Mouse (Mus musculus): Measurements from ENCODE around the gene Zfp667. TPM values are rescaled to one million over a fixed set of nuclear protein-coding genes. Genes with fewer than 3 reads are reported as not detected.
"Not testable (repeated sequence)": the region's sequence is repeated elsewhere in the genome, so short reads cannot be mapped to it uniquely, and the experiment has no call there.

The Zfp667 gene
- total and polyA plus RNA-seq, 3 experiments, result 3.9 to 5.3 TPM; not detected in 1

GRCm38 (mm10) chr7:6285366-6285765, 1.0 kb upstream of the Zfp667 start (continued):
- TF ChIP-seq NRF1 (IDR thresholded peaks at IDR 0.05; ENCODE audit: insufficient read depth, low read depth, low read length, poor library complexity, severe bottlenecking) (no peak), POLR2A (IDR thresholded peaks at IDR 0.05; ENCODE audit: control insufficient read depth in 1 of 2, insufficient read depth in 1 of 2, low read depth in 1 of 2, low read length in 2 of 2, poor library complexity in 1 of 2) (no peak), RAD21 (IDR thresholded peaks at IDR 0.05; ENCODE audit: low read depth, low read length) (no peak), MEF2A (IDR thresholded peaks at IDR 0.05; ENCODE audit: extremely low read depth, insufficient replicate concordance, low read depth, low read length, poor library complexity, severe bottlenecking) (no peak), RCOR1 (IDR thresholded peaks at IDR 0.05; ENCODE audit: low read depth, low read length) (no peak)

DNA sequence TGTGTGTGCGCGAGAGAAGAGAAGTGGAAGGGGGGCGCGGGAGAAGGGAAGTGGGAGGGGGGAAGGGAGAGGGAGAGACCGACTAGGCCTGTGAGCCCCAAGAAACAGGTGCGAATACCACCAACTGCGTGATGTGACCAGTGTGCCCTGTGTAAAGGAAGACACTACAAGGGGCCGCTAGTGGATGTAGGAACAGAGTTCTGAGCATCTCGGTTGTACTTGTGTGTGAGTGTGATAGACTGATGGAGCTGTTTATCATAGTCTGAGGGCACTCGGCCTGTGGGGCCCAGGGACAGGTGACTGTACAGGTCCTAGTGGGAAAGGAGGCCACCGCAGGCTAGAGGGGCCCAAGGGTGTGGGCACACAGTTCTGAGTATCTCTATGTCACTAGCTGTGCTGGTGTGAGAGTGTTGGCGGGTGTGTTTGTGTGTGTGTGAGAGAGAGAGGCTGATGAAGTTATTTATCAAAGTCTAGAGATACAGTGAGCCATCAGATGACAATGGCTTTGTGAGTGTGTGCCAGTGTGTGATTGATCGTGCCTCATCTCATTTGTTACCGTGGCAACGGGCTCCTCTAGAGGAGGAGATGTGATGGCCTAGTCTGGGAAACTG, 647 bp downstream of the Zfp667 start:
- peak; percentile 55 for DNase-seq (ENCODE audit: low read depth, low spot score)
- Histone ChIP-seq H3K79me2 (ENCODE audit: control insufficient read depth, insufficient read depth, low read length, poor library complexity) (peaks cover 6% of the 10 kb centered on the region), H3K36me3 (ENCODE audit: control insufficient read depth in 1 of 2, insufficient read depth in 2 of 2, low read length in 2 of 2) (peaks cover 0 to 7% of the 10 kb centered on the region in 2 experiments; a peak in 2 of 4 replicates), H3K4me3 (ENCODE audit: control insufficient read depth in 1 of 2, insufficient read depth in 1 of 2, low read depth in 2 of 2, low read length in 2 of 2) (peak overlapping the region; percentile 87 to 93), H3K27me3 (ENCODE audit: control insufficient read depth in 1 of 2, insufficient read depth in 2 of 2, low read length in 2 of 2) (no peaks in the 10 kb centered on the region), H3K4me1 (ENCODE audit: control insufficient read depth in 1 of 2, insufficient read depth in 2 of 2, low read length in 2 of 2) (peaks cover 8 to 22% of the 10 kb centered on the region in 2 experiments), H3K27ac (ENCODE audit: control insufficient read depth, low read depth, low read length) (peak overlapping the region; percentile 49; the same call in 1 of the 2 replicates), H3K9ac (ENCODE audit: control insufficient read depth, low read depth, low read length, poor library complexity, severe bottlenecking) (peak overlapping the region; percentile 75), H3K9me3 (replicated peaks; ENCODE audit: insufficient read depth, low read length) (no peaks in the 10 kb centered on the region)
- TF ChIP-seq EP300 (IDR thresholded peaks at IDR 0.05; ENCODE audit: low read depth in 1 of 2, low read length in 2 of 2), result no peak
- TF ChIP-seq HCFC1 (IDR thresholded peaks at IDR 0.05; ENCODE audit: low read depth, low read length), result no peak
- no peak for TF ChIP-seq MYC (IDR thresholded peaks at IDR 0.05; ENCODE audit: low read depth, low read length)
- TF ChIP-seq UBTF (IDR thresholded peaks at IDR 0.05; ENCODE audit: borderline replicate concordance, insufficient read depth, low read depth, low read length), result no peak
- no peak for TF ChIP-seq E2F4 (IDR thresholded peaks at IDR 0.05; ENCODE audit: borderline replicate concordance, low read depth, low read length)
- TF ChIP-seq ZC3H11A (IDR thresholded peaks at IDR 0.05; ENCODE audit: low read depth, low read length), result no peak
- TF ChIP-seq ZNF384 (IDR thresholded peaks at IDR 0.05; ENCODE audit: low read depth, low read length), result no peak
- TF ChIP-seq MEF2A (IDR thresholded peaks at IDR 0.05; ENCODE audit: extremely low read depth, insufficient replicate concordance, low read depth, low read length, poor library complexity, severe bottlenecking), result no peak
- TF ChIP-seq TCF12 (IDR thresholded peaks at IDR 0.05; ENCODE audit: low read depth, low read length), result no peak
- TF ChIP-seq BHLHE40 (IDR thresholded peaks at IDR 0.05; ENCODE audit: borderline replicate concordance, low read depth, low read length), result no peak
- no peak for TF ChIP-seq ZMIZ1 (IDR thresholded peaks at IDR 0.05; ENCODE audit: low read depth, low read length)
- no peak for TF ChIP-seq ETS1 (IDR thresholded peaks at IDR 0.05; ENCODE audit: low read depth, low read length)
- no peak for TF ChIP-seq JUND (IDR thresholded peaks at IDR 0.05; ENCODE audit: low read depth, low read length)
- no peak for TF ChIP-seq MAZ (IDR thresholded peaks at IDR 0.05; ENCODE audit: low read depth, low read length)
- TF ChIP-seq RAD21 (IDR thresholded peaks at IDR 0.05; ENCODE audit: low read depth, low read length), result no peak

DNA sequence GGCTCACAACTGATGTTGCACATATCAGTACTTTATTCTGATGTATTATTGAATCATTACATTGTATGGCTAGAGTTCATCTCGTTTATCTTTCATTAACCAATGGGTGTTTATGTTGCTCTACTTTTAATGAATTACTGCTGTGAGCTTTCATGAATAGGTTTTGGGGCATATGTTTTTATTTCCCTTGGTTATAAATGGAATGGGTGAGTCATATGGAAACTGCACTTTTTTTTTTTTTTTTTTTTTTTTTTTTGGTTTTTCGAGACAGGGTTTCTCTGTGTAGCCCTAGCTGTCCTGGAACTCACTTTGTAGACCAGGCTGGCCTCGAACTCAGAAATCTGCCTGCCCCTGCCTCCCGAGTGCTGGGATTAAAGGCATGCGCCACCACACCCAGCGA, 4.7 kb downstream of the Zfp667 start:
- H3K36me3 ChIP-seq (ENCODE audit: control insufficient read depth in 1 of 2, insufficient read depth in 2 of 2, low read length in 2 of 2); DNase-seq (ENCODE audit: low read depth, low spot score); H3K9me3 ChIP-seq (replicated peaks; ENCODE audit: insufficient read depth, low read length); H3K27ac ChIP-seq (ENCODE audit: control insufficient read depth, low read depth, low read length); H3K4me3 ChIP-seq (ENCODE audit: control insufficient read depth in 1 of 2, insufficient read depth in 1 of 2, low read depth in 2 of 2, low read length in 2 of 2); H3K27me3 ChIP-seq (ENCODE audit: control insufficient read depth in 1 of 2, insufficient read depth in 2 of 2, low read length in 2 of 2); H3K79me2 ChIP-seq (ENCODE audit: control insufficient read depth, insufficient read depth, low read length, poor library complexity); H3K9ac ChIP-seq (ENCODE audit: control insufficient read depth, low read depth, low read length, poor library complexity, severe bottlenecking): not testable (repeated sequence)
- peaks cover 0 to 13% of the 10 kb centered on the region in 2 experiments; a peak in 2 of 4 replicates for H3K4me1 ChIP-seq (ENCODE audit: control insufficient read depth in 1 of 2, insufficient read depth in 2 of 2, low read length in 2 of 2)

DNA sequence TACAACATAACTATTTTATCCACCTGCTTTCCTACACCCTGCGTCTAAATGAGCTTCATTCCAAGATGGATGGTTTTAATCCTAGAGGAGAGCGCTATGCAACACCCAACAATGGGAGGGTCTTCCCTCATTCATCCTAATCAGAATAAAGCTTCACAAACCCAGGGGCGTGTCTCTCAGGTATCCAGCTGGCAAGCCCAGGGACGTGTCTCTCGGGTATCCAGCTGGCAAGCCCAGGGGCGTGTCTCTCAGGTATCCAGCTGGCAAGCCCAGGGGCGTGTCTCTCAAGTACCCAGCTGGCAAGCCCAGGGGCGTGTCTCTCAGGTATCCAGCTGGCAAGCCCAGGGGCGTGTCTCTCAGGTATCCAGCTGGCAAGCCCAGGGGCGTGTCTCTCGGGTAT, 14.4 kb downstream of the Zfp667 start:
- not testable (repeated sequence) for H3K79me2 ChIP-seq (ENCODE audit: control insufficient read depth, insufficient read depth, low read length, poor library complexity); H3K4me3 ChIP-seq (ENCODE audit: control insufficient read depth in 1 of 2, insufficient read depth in 1 of 2, low read depth in 2 of 2, low read length in 2 of 2); DNase-seq (ENCODE audit: low read depth, low spot score); H3K4me1 ChIP-seq (ENCODE audit: control insufficient read depth in 1 of 2, insufficient read depth in 2 of 2, low read length in 2 of 2); H3K9me3 ChIP-seq (replicated peaks; ENCODE audit: insufficient read depth, low read length); H3K27me3 ChIP-seq (ENCODE audit: control insufficient read depth in 1 of 2, insufficient read depth in 2 of 2, low read length in 2 of 2); H3K27ac ChIP-seq (ENCODE audit: control insufficient read depth, low read depth, low read length); H3K9ac ChIP-seq (ENCODE audit: control insufficient read depth, low read depth, low read length, poor library complexity, severe bottlenecking); H3K36me3 ChIP-seq (ENCODE audit: control insufficient read depth in 1 of 2, insufficient read depth in 2 of 2, low read length in 2 of 2)

All from MEL (cell line).